Mouse (Mus musculus) A20 (cell line): ENCODE results near the gene Fgf7.

Experiments
- DNase-seq: peaks from one replicate; pipeline ENCODE4 v3.0.0-alpha.2; 2011; ENCODE audit warnings: low read depth, low spot score

Fgf7 gene

DNA sequence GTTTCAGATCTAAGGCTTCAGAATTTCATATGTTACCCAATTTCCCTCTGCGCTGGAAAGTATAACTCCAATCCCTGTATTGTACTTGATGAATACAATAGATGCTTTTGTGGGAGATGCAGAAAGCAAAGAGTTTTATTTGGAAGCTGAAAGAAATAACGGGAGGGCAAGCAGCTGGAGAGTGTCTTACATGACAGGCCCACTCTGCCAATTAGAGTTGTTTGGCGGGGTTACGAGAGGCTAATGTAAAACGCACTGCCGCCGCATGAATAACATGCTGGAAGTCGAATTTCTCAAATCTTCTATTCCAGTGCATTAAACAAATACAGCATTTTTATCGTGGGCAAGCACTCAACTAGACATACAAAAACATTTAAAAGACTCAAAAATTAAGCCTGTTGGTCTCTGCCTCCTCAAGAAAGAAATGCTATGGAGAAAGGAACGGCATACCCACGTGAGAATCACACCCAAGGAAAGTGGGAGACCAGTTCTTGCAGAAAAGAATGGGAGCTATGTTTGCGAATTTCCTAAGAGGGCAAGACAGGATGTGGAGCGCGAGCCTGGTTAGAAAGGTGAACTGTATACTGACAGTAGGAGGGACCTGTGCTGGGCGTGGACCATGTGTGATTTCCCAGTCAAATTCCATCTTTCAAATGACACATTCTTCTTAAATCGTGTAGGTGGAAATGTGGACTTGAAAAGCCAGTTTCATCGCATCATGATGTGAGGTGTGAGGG is 26.7 kb downstream of the Fgf7 start:
- DNase-seq = no peak

DNA sequence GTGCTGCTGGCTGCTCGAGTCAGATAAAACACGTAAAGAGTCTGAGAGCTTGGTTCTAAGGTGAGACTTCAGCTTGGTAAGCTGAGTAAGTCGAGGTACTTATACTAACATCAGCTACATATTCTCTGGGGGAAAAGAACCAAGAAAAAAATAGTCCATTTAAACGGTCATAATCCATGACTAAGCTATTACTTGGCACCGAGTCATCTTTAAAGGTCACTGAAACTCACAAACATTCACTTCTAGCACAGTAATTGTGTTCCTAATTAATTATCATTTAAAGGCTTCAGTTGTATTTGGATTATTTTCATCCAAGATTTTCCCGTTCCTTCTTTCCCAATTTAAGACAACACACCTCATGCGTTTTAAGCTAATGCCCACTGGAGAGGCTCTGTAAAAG is 28.4 kb downstream of the Fgf7 start:
- no peak for DNase-seq

DNA sequence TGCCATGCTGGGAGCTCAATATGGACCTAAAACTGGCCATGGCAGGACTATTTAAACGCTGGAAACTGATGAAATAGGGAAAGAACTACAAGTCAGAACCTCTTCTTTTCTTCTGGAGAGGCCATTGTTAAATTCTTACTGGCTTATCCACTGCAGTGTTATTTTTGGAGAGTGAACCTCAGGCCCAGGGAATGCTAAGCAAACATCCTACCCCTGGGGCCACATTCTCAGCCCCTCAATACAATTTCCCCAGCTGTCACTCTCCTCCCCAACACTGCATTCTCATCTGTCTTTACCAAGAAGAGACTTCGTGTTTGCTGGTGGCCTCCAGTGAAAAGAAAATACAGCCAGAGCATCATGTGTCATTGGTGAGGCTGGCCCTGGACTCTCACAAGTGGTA is 30.4 kb downstream of the Fgf7 start:
- no peak for DNase-seq

DNA sequence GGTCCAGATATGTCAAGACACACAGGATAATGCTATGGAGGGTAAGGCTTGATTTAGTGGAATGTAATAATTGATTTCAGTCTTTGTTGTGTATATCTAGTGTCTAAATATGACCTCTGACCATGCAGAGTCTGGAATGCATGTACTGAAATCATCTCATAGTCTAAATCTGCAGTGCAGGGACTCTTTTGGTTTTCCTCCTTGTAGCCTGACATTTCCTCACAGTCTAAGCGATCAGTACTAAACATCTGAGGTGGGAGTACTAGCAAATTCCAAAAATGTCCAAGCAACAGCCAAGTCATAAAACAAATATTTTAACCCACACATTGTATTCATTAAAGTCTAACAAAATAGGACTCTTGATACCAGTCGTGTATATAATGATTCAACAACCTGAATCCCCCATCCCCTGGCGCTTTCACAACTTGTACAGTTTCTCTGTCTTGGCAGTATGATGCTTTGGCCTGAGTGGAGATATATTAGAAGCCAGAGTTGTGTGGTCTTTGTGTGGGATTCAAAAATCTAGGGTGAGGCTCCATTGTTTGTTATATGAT is 30.9 kb downstream of the Fgf7 start:
- no peak for DNase-seq

DNA sequence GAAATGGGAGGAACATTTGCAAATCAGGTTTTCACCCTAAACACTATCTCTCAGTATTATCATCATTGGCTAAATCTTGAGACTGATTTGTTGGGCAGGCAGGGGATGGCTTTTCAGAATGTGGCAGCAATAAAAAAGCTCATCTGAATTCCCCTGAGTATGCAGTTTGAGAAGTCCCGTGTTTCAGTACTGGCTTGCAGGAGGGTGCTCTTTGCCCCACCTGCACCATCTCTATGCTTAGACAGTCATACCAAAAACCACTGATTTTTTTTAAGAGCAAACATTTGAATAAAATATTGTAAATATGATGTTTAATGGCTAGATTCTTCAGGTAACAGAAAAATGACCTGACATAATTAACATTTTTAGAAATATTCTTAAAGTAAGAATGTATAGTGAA is 35.3 kb downstream of the Fgf7 start:
- DNase-seq = peak; percentile 70

DNA sequence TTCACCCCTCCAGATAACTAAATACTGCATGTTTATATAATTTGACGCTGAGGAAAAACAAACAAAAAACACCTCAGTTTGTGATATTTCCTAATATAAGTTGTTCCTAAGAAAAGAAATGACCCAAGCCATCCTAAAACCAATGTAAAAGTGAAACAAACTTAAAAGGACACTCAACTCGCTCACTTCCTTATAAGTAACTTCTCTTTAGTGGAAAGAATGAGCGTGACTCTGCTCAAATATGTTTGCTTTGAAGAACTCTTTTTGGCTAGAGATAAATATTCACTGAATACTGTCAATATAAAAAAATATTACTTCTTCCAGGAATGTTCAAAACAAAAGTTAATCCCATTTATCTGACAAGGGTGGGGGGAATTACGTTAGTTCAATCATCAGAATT is 39.3 kb downstream of the Fgf7 start:
- peak; percentile 45 for DNase-seq

DNA sequence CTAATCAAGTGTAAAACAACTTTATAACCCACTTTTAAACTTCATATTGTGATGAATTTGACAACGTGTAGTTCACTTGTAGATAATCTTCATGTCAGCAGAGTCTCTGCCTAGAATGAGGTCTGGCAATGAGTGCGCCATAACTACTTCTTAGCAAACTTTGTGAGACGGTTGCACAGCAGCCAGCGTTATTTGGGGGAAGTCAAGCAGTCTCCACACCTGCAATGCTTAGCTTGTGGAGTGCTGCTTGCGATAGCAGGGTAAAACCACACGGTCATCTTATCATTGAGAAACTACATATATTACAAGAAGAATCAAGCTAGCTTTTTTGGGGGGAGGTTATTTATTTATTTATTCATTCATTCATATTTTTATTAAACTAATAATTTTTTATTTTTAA is 42.0 kb downstream of the Fgf7 start:
- peak; percentile 76 for DNase-seq

DNA sequence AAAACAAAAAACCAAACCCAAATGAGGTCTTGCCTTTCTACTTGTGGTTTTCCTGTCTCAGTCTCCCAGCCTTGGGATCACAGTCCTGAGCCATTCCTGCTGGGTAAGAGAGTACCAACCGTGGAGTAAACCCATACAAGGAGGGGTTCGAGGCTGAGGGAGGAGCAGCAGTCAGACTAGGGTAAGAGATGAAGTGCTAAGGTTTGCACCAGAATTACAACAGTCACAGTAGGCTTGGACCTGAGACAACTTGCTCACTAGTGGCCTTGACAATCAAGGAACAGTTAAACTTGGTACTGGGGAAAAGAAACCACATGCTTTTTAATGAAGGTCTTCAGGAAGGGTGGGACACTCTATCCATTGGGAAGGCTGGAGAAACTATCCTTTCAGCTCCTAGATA is 44.6 kb downstream of the Fgf7 start:
- DNase-seq = no peak

DNA sequence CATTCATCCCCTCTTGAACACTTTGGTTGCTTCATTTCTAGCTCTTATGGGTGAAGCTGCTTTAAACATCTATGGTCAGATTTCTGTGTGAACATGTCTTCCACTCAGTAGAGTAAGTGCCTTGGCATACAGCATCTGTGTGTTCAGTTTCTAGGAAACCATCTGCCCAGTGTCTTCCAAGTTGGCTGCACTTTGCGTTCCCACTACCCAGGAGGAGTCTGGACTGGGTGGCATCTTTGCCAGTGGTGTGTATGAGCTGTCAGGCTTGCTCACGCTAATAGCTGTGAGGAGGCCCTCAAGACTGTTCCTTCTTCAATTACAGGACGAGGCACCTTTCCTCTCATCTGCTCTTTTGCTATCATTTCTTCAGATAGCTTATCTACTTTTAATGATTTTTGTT is 49.9 kb downstream of the Fgf7 start:
- DNase-seq = no peak

DNA sequence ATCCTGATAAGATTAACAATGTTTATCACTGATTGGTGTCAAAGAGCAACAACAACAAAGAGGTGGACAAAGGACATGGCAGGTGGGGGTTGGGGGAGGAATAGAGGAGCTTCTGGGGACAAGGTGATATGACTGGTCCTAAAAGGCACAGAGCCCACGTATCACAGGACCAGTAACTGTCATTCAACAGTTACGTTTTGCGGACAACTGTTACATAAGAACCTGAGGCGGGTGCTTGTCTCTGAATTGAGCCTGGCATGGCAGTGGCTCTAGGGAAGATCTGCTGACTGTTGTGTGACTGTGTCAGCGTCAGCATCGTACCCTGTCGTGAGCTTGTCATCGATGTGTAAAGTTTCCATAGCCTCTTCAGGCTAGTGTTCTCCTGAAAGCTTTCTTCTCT is 51.7 kb downstream of the Fgf7 start:
- DNase-seq = no peak

DNA sequence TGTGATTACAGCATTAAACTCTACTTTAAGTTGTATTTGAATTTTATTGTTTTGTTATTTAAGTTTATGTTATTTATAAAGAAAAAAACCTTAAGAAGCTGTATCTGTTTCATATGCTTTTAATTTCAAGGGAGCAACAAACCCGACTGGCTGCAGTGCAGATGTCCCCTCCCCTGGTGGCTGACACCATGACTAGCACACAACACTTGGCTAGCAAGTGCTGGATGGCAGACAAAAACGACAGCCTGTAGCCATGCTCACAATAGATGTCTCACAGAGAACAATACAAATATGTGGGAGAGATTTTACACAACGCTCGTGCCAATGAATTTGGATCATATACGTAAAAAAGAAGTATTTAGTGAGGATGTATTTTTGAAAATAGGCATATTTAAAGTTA is 56.0 kb downstream of the Fgf7 start:
- DNase-seq = no peak

DNA sequence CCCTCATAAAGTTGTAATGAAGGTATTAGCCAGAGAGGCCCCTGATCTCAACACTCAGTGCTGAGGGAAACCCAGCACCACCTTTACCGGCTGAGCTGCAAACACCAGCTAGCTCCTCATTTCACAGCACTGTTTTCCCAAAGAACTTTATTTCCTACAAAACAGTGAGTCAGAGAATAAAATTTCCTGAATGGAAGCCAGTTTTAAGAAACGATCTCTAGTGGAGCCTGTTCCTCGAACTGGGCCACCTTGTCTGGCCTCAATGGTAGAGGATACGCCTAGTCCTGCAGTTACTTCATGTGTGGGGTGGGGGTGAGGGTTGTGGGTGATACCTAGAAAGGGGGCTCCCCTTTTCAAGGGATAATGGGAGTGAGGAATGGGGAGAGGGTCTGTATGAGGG is 60.2 kb downstream of the Fgf7 start:
- no peak for DNase-seq
